Mouse (Mus musculus): ENCODE data around the gene Rfc2. TPM values are rescaled to one million over a fixed set of nuclear protein-coding genes. Genes with fewer than 3 reads are reported as not detected.
A peak's percentile ranks its signal among the peaks of the same experiment; 100 is the strongest.
"Not testable (repeated sequence)": the region's sequence is repeated elsewhere in the genome, so short reads cannot be mapped to it uniquely, and the experiment has no call there.

Rfc2 gene
- polyA plus RNA-seq, 1 experiment, result 76.4 TPM

GRCm38 (mm10) chr5:134644643-134645118, 63.5 kb downstream of the Rfc2 start:
- no peak overlapping the region for H3K4me3 ChIP-seq (ENCODE audit: insufficient read depth, low read depth, low read length)
- WGBS, result 52% methylated on average over 8 of the region's 8 CpGs
- no peaks in the 10 kb centered on the region for H3K27me3 ChIP-seq (replicated peaks; ENCODE audit: control insufficient read depth, insufficient read depth, low read length)
- TF ChIP-seq CTCF (conservative IDR thresholded peaks at IDR 0.05; ENCODE audit: insufficient read depth, insufficient read length, low read depth, low read length) (no peak), POLR2A (IDR thresholded peaks at IDR 0.05; ENCODE audit: low read depth, low read length) (no peak)
- peak; percentile 52 for DNase-seq
- H3K27ac ChIP-seq (ENCODE audit: insufficient read depth, low read depth, low read length), result peak overlapping the region; percentile 43; the same call in 1 of the 2 replicates
- H3K36me3 ChIP-seq (ENCODE audit: control insufficient read depth, insufficient read depth, low read length), result no peaks in the 10 kb centered on the region
- peaks cover 2% of the 10 kb centered on the region; the same call in 1 of the 2 replicates for H3K4me1 ChIP-seq (ENCODE audit: control insufficient read depth, insufficient read depth, low read length)

- TF ChIP-seq CTCF (conservative IDR thresholded peaks at IDR 0.05; ENCODE audit: insufficient read depth, insufficient read length, low read depth, low read length) (0 out of 2 replicates have a peak, but pooled peaks have one; percentile 2), POLR2A (IDR thresholded peaks at IDR 0.05; ENCODE audit: low read depth, low read length) (no peak)
Measured at GRCm38 (mm10) chr5:134646461-134646860, 65.3 kb downstream of the Rfc2 start.

GRCm38 (mm10) chr5:134647394-134647793, 66.2 kb downstream of the Rfc2 start:
- Histone ChIP-seq H3K4me1 (ENCODE audit: control insufficient read depth, insufficient read depth, low read length) (no peaks in the 10 kb centered on the region), H3K36me3 (ENCODE audit: control insufficient read depth, insufficient read depth, low read length) (no peaks in the 10 kb centered on the region), H3K27ac (ENCODE audit: insufficient read depth, low read depth, low read length) (no peak overlapping the region), H3K4me3 (ENCODE audit: insufficient read depth, low read depth, low read length) (no peak overlapping the region), H3K27me3 (replicated peaks; ENCODE audit: control insufficient read depth, insufficient read depth, low read length) (no peaks in the 10 kb centered on the region)
- 82% methylated on average over 2 of the region's 2 CpGs for WGBS
- DNase-seq, result no peak
- TF ChIP-seq POLR2A (IDR thresholded peaks at IDR 0.05; ENCODE audit: low read depth, low read length) (no peak), CTCF (conservative IDR thresholded peaks at IDR 0.05; ENCODE audit: insufficient read depth, insufficient read length, low read depth, low read length) (no peak)

More at GRCm38 (mm10) chr5:134646461-134646860, 65.3 kb downstream of the Rfc2 start:
- no peak for DNase-seq
- H3K4me1 ChIP-seq (ENCODE audit: control insufficient read depth, insufficient read depth, low read length), result no peaks in the 10 kb centered on the region
- no peak overlapping the region for H3K4me3 ChIP-seq (ENCODE audit: insufficient read depth, low read depth, low read length)
- no peaks in the 10 kb centered on the region for H3K27me3 ChIP-seq (replicated peaks; ENCODE audit: control insufficient read depth, insufficient read depth, low read length)
- WGBS, result 75% methylated on average over 4 of the region's 4 CpGs
- H3K27ac ChIP-seq (ENCODE audit: insufficient read depth, low read depth, low read length), result no peak overlapping the region
- H3K36me3 ChIP-seq (ENCODE audit: control insufficient read depth, insufficient read depth, low read length), result no peaks in the 10 kb centered on the region

- H3K27me3 ChIP-seq (replicated peaks; ENCODE audit: control insufficient read depth, insufficient read depth, low read length); DNase-seq: not testable (repeated sequence)
- WGBS, result 73% methylated on average over 4 of the region's 4 CpGs
Measured at GRCm38 (mm10) chr5:134648976-134649375, 67.8 kb downstream of the Rfc2 start.

GRCm38 (mm10) chr5:134650926-134651325, 69.8 kb downstream of the Rfc2 start:
- H3K27ac ChIP-seq (ENCODE audit: insufficient read depth, low read depth, low read length), result no peak overlapping the region
- no peaks in the 10 kb centered on the region for H3K36me3 ChIP-seq (ENCODE audit: control insufficient read depth, insufficient read depth, low read length)
- 57% methylated on average over 5 of the region's 5 CpGs for WGBS
- TF ChIP-seq POLR2A (IDR thresholded peaks at IDR 0.05; ENCODE audit: low read depth, low read length) (no peak), CTCF (conservative IDR thresholded peaks at IDR 0.05; ENCODE audit: insufficient read depth, insufficient read length, low read depth, low read length) (peak; percentile 69)
- no peak overlapping the region for H3K4me3 ChIP-seq (ENCODE audit: insufficient read depth, low read depth, low read length)
- H3K4me1 ChIP-seq (ENCODE audit: control insufficient read depth, insufficient read depth, low read length), result no peaks in the 10 kb centered on the region
- H3K27me3 ChIP-seq (replicated peaks; ENCODE audit: control insufficient read depth, insufficient read depth, low read length), result no peaks in the 10 kb centered on the region
- peak; percentile 61 for DNase-seq

More at GRCm38 (mm10) chr5:134648976-134649375, 67.8 kb downstream of the Rfc2 start:
- H3K36me3 ChIP-seq (ENCODE audit: control insufficient read depth, insufficient read depth, low read length); H3K27ac ChIP-seq (ENCODE audit: insufficient read depth, low read depth, low read length); H3K4me3 ChIP-seq (ENCODE audit: insufficient read depth, low read depth, low read length); H3K4me1 ChIP-seq (ENCODE audit: control insufficient read depth, insufficient read depth, low read length): not testable (repeated sequence)

Other genes starting within 250 kb of the Rfc2 start
- gene Gtf2ird1, start 124.7 kb upstream of the Rfc2 start, polyA plus RNA-seq (2012; rRNA removed), result 22.4 and 24.0 TPM in 2 replicates
- 22.4 and 25.2 TPM in 2 replicates for gene Clip2, start 28.9 kb upstream of the Rfc2 start, polyA plus RNA-seq (2012; rRNA removed)
- gene Syna, start 21.2 kb upstream of the Rfc2 start, polyA plus RNA-seq (2012; rRNA removed), result 0.34 and 0.48 TPM in 2 replicates
- gene Lat2, start 33.7 kb downstream of the Rfc2 start, polyA plus RNA-seq (2012; rRNA removed), result 1.8 and 3.3 TPM in 2 replicates
- gene Eif4h, start 58.1 kb downstream of the Rfc2 start, polyA plus RNA-seq (2012; rRNA removed), result 192 and 218 TPM in 2 replicates
- 7.3 and 7.9 TPM in 2 replicates for gene Limk1, start 107.2 kb downstream of the Rfc2 start, polyA plus RNA-seq (2012; rRNA removed)
- gene Eln, start 166.0 kb downstream of the Rfc2 start, polyA plus RNA-seq (2012; rRNA removed), result 23.6 and 30.8 TPM in 2 replicates